Mouse (Mus musculus) hindbrain, embryonic 16.5 days (tissue): ENCODE data around the gene Grin2d. TPM values are rescaled to one million over a fixed set of nuclear protein-coding genes. Genes with fewer than 3 reads are reported as not detected.
A peak's percentile ranks its signal among the peaks of the same experiment; 100 is the strongest.

ENCODE experiments used
- ATAC-seq: fragments of 200-750 bp; cut with Nextera tagmentation; 2 replicates; pipeline ENCODE4 v1.8.0; 2017; ENCODE audit warnings: moderate TSS enrichment, moderate library complexity
- H3K27ac ChIP-seq: fragments of 300-500 bp; sonication (generic); 2 replicates; pipeline ENCODE4 v1.5.1; 2014; ENCODE audit warnings: low read depth, mild to moderate bottlenecking, control low read depth, low read length, moderate library complexity
- H3K27me3 ChIP-seq: fragments of 300-500 bp; sonication (generic); replicated peaks from 2 replicates; pipeline ENCODE4 v1.6.1; 2014; ENCODE audit warnings: low read length; ENCODE audit not compliant: control insufficient read depth, insufficient read depth
- H3K36me3 ChIP-seq: fragments of 300-500 bp; sonication (generic); 2 replicates; pipeline ENCODE4 v1.6.1; 2014; ENCODE audit warnings: mild to moderate bottlenecking, low read length, moderate library complexity, mixed read lengths; ENCODE audit not compliant: control insufficient read depth, insufficient read depth
- H3K4me1 ChIP-seq: fragments of 300-500 bp; sonication (generic); 2 replicates; pipeline ENCODE4 v1.6.1; 2014; ENCODE audit warnings: low read depth, low read length; ENCODE audit not compliant: control insufficient read depth, insufficient read depth
- H3K4me2 ChIP-seq: fragments of 300-500 bp; sonication (generic); 2 replicates; pipeline ENCODE4 v1.6.1; 2014; ENCODE audit warnings: mild to moderate bottlenecking, low read length, control low read depth, moderate library complexity
- H3K4me3 ChIP-seq: fragments of 300-500 bp; sonication (generic); 2 replicates; pipeline ENCODE4 v1.5.1; 2014; ENCODE audit warnings: mild to moderate bottlenecking, low read length, control low read depth, moderate library complexity
- H3K9ac ChIP-seq: fragments of 300-500 bp; sonication (generic); 2 replicates; pipeline ENCODE4 v1.6.1; 2014; ENCODE audit warnings: low read depth, mild to moderate bottlenecking, control low read depth, low read length, moderate library complexity
- H3K9me3 ChIP-seq: fragments of 300-500 bp; sonication (generic); 2 replicates; pipeline ENCODE4 v1.6.1; 2014; ENCODE audit warnings: mild to moderate bottlenecking, low read length, moderate library complexity; ENCODE audit not compliant: control insufficient read depth
- WGBS: fragments of 180-500 bp; shearing (Covaris S2); extraction: QIAGEN DNeasy Blood & Tissue Kit; methylation state at CpG from one replicate; pipeline ENCODE4 v1.1.7; 2014; 5-methylcytosine and 5-hydroxymethylcytosine counted together
- polyA plus RNA-seq: library from polyadenylated mRNA; unstranded; fragments of >200 nt; fragmentation: Nextera tagmentation; extraction: Ambion mirVana; gene quantifications from 2 replicates; pipeline ENCODE4 v1.2.1, GENCODE M21; 2015

Grin2d gene
- polyA plus RNA-seq, 1 experiment from 2014 or later, result 3.4 TPM

- Histone ChIP-seq H3K9me3 (no peaks in the 10 kb centered on the region), H3K4me1 (peaks cover 27% of the 10 kb centered on the region), H3K4me3 (no peak overlapping the region), H3K9ac (no peak overlapping the region), H3K4me2 (no peak overlapping the region), H3K27me3 (no peaks in the 10 kb centered on the region), H3K27ac (no peak overlapping the region), H3K36me3 (no peaks in the 10 kb centered on the region)
- WGBS, result 62% methylated on average over 14 of the region's 14 CpGs
- ATAC-seq, result no peak
Measured at GRCm38 (mm10) chr7:45919083-45919671, 41.0 kb upstream of the Grin2d start.

DNA sequence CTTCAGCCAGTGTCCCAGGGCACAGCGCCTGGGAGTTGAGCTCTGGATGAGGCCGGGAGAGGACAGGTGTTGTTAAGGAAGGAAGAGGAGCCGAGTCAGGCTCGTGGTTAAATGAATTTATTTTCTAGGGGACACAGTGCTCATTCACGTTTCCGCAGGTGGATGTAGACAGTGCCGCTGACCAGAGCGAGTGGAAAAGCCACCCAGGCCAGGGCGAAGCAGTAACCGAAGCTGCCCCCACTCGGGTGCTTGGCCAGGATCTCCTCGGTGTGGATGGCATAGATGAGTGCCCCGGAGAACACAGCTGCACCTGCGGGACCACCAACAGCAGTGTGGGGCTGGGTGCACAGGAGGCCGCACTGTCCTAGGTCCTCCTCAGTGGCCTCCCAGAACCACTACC, 39.7 kb upstream of the Grin2d start:
- no peak overlapping the region for H3K9ac ChIP-seq
- H3K4me2 ChIP-seq, result no peak overlapping the region
- no peaks in the 10 kb centered on the region for H3K27me3 ChIP-seq
- ATAC-seq, result no peak
- peaks cover 24% of the 10 kb centered on the region for H3K4me1 ChIP-seq
- H3K36me3 ChIP-seq, result no peaks in the 10 kb centered on the region
- H3K27ac ChIP-seq, result no peak overlapping the region
- 90% methylated on average over 15 of the region's 15 CpGs for WGBS
- H3K9me3 ChIP-seq, result no peaks in the 10 kb centered on the region
- no peak overlapping the region for H3K4me3 ChIP-seq

DNA sequence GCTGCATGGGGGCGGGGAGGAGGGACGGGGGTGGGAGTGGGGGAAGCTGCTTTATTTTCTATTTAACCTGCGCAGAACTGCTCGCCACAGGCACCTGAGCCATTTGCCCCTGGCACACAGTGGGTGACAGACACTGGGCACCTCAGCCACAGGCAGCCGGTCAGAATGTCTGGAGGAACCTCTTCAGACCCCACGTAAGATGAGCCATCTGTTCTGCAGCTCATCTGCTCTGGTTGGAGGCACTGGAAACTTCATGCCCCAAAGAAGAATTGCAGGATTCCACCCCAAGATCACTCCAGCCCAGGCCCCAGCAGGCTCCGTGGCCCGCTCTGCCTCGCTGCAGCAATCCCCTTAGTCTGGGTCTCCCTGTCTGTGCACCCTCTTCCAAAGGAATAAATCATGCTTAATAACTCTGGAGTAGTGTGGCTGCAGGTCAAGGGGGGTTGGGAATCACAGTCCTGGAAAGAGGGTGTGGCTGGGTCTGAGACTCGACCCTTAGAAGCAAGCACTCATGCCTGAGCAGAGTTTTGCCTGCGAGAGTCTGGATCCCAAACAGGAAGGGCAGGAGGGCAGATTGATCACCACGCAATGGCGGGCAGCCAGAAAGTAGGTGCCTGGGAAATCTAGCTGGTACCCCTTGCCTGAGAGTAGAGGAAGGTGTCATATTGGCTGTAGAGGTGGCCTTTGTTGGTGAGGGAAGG, 39.0 kb upstream of the Grin2d start:
- H3K4me3 ChIP-seq, result peak overlapping the region; percentile 31
- peaks cover 19% of the 10 kb centered on the region for H3K4me1 ChIP-seq
- ATAC-seq, result peak; percentile 12
- H3K9me3 ChIP-seq, result no peaks in the 10 kb centered on the region
- no peaks in the 10 kb centered on the region for H3K36me3 ChIP-seq
- H3K27ac ChIP-seq, result peak overlapping the region; percentile 86
- peak overlapping the region; percentile 59 for H3K9ac ChIP-seq
- H3K4me2 ChIP-seq, result peak overlapping the region; percentile 56
- H3K27me3 ChIP-seq, result no peaks in the 10 kb centered on the region
- WGBS, result 28% methylated on average over 13 of the region's 13 CpGs

DNA sequence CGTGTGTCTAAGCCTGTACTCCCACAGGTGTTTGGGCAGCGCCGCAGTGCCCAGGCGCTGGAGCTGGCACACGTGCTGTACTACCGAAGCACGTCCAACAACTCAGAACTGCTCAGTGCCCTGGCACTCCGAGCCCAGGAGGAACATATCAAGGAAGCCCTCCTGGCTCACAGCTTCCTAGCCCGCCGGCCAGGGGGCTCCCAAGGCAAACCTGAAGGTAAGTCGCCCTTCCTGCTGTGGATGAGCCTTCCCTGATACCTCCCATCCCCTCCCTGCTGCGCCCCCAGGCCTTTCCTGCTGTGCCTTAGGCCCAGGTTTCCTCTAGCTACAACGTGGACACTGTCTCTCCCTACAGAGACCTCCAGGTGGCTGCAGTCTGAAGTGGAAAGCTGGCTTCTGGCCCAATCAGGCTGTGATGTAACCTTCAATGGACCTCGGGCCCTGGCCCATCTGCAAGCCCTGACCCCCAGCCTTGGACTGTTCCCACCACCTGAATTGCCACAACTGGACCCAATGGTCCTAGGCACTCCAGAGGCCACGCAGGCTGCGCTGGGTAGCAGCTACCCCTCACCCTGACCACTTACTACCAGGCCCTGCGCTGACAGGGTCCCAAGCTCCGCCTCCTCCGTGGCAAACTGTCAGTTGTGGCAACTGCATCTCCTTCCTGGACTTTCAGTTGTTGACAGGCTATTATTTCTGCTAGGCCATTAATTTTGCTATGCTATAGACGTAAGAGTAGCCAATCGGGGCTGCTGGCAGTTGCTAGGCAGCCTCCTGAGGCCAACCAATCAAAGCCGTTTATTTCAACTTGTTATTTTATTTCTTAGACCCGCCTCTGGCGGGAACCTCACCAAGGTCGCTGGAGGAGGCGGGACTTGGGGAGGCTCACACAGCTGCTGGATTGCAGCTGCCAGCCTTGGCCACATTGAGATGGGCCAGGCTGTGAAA, 38.2 kb upstream of the Grin2d start:
- Histone ChIP-seq H3K9me3 (no peaks in the 10 kb centered on the region), H3K4me3 (peak overlapping the region; percentile 31), H3K9ac (peak overlapping the region; percentile 59), H3K4me1 (peaks cover 19% of the 10 kb centered on the region), H3K27me3 (no peaks in the 10 kb centered on the region), H3K27ac (peak overlapping the region; percentile 86), H3K4me2 (peak overlapping the region; percentile 56), H3K36me3 (no peaks in the 10 kb centered on the region)
- peak; percentile 90 for ATAC-seq
- 33% methylated on average over 26 of the region's 26 CpGs for WGBS

DNA sequence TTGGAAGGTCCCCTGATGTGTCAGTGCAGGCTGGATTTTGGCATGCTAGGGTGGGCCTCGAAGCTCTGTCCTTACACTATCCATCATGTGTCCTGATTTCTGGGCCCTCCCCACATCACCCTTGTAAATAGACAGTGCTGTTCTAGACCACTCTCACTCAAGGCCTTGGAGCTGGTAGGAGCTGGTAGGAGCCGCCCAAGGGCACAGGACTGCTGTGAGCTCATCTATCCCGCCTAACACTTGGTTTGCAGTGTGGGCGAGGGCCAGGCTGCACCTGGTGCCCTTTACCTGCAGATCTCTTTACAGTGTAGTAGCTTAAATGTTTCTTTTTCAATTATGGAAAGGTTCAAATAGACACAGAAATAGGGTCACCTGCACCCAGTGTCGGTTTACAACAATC, 36.8 kb upstream of the Grin2d start:
- no peak overlapping the region for H3K4me3 ChIP-seq
- H3K4me1 ChIP-seq, result peaks cover 19% of the 10 kb centered on the region
- 86% methylated on average over 5 of the region's 5 CpGs for WGBS
- H3K9me3 ChIP-seq, result no peaks in the 10 kb centered on the region
- no peak for ATAC-seq
- H3K36me3 ChIP-seq, result peaks cover 3% of the 10 kb centered on the region
- no peaks in the 10 kb centered on the region for H3K27me3 ChIP-seq
- no peak overlapping the region for H3K9ac ChIP-seq
- H3K4me2 ChIP-seq, result no peak overlapping the region
- no peak overlapping the region for H3K27ac ChIP-seq

DNA sequence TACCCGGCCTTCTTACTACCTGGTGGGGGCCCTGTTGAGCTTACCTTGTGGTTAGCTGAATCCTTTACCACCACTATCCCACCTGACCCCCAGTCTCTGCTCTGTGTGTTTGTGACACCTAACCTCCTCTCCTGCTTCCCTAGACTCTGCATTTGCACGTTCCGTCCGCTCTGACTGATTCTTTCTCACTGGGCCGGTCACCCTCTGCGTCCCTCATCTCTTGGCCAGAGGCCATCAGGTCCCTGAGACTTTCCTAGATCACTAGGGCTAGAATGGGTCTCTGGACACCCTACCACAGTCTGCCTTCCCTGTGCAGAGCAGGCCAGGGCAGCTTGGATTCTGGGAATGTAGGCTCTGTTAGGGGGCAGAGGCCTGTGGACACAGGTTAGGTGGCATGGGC, 35.9 kb upstream of the Grin2d start:
- no peaks in the 10 kb centered on the region for H3K9me3 ChIP-seq
- WGBS, result 82% methylated on average over 6 of the region's 6 CpGs
- no peak overlapping the region for H3K4me3 ChIP-seq
- H3K36me3 ChIP-seq, result peaks cover 10% of the 10 kb centered on the region
- no peak for ATAC-seq
- H3K4me1 ChIP-seq, result peaks cover 19% of the 10 kb centered on the region
- no peak overlapping the region for H3K27ac ChIP-seq
- H3K4me2 ChIP-seq, result no peak overlapping the region
- no peak overlapping the region for H3K9ac ChIP-seq
- no peaks in the 10 kb centered on the region for H3K27me3 ChIP-seq

DNA sequence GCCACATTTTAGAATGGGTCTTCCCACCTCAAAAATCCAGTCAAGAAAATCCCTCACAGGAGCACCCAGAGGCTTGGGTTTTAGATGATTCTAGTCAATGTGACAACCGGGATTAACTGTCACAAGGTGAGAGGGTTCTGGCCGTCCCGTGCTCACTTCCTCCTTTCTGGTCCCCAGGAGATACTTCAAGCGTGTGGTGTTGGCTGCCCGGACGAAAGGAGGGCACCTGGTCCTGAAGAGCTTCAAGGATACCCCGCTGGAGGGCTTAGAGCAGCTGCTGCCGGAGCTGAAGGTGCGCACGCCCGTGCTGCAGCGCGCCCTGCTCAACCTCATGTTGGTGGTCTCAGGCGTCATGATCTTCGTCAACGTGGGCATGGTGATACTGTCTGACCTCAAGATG, 31.0 kb upstream of the Grin2d start:
- 92% methylated on average over 16 of the region's 16 CpGs for WGBS
- H3K4me3 ChIP-seq, result no peak overlapping the region
- no peak overlapping the region for H3K9ac ChIP-seq
- H3K27ac ChIP-seq, result no peak overlapping the region
- no peak for ATAC-seq
- H3K9me3 ChIP-seq, result no peaks in the 10 kb centered on the region
- H3K4me2 ChIP-seq, result no peak overlapping the region
- peaks cover 10% of the 10 kb centered on the region for H3K36me3 ChIP-seq
- no peaks in the 10 kb centered on the region for H3K27me3 ChIP-seq
- H3K4me1 ChIP-seq, result no peaks in the 10 kb centered on the region

- H3K9ac ChIP-seq, result no peak overlapping the region
Measured at GRCm38 (mm10) chr7:45908384-45908783, 30.2 kb upstream of the Grin2d start.

DNA sequence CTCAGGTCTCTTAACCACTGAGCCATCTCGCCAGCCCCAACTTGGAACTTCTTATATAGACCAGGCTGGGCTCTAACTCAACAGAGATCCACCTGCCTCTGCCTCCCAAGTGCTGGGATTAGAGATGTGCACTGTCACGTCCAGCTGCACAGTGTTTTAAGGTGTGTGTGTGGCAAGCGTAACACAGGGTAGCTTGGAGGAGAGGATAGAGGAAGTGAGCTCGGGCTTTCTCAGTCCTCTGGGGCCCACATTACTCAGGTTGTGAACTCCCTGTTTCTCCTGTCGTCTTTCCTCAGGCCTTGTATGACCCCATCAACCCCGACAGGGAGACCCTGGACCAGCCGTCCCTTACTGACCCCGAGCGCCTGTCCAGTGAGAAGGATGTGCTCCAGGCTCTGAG, 28.4 kb upstream of the Grin2d start:
- Histone ChIP-seq H3K36me3 (peaks cover 10% of the 10 kb centered on the region), H3K27ac (no peak overlapping the region), H3K4me1 (no peaks in the 10 kb centered on the region), H3K27me3 (no peaks in the 10 kb centered on the region), H3K9me3 (no peaks in the 10 kb centered on the region), H3K4me2 (no peak overlapping the region), H3K9ac (no peak overlapping the region), H3K4me3 (no peak overlapping the region)
- ATAC-seq, result no peak
- 90% methylated on average over 9 of the region's 9 CpGs for WGBS

More at GRCm38 (mm10) chr7:45908384-45908783, 30.2 kb upstream of the Grin2d start:
- Histone ChIP-seq H3K9me3 (no peaks in the 10 kb centered on the region), H3K4me2 (no peak overlapping the region), H3K27me3 (no peaks in the 10 kb centered on the region), H3K36me3 (peaks cover 10% of the 10 kb centered on the region), H3K4me1 (no peaks in the 10 kb centered on the region), H3K27ac (no peak overlapping the region), H3K4me3 (no peak overlapping the region)
- ATAC-seq, result no peak
